Mouse (Mus musculus) CH12.LX (cell line): ENCODE measurements at regions not wholly inside any gene's neighbourhood (a gene's known extent, or its start where the extent isn't known, plus 50 kb on each side); places are given as distances from the start of the nearest gene placed in this dataset.

Source experiments
- DNase-seq: peaks from one replicate; pipeline ENCODE4 v3.0.0-alpha.2; 2013; ENCODE audit errors: extremely low read depth
- H3K27ac ChIP-seq: 2 replicates; pipeline ENCODE4 v1.5.1; 2012; ENCODE audit warnings: low read depth, mild to moderate bottlenecking, control low read depth, moderate library complexity; ENCODE audit not compliant: insufficient read depth
- H3K27me3 ChIP-seq: replicated peaks from 2 replicates; pipeline ENCODE3; 2012; ENCODE audit warnings: inconsistent platforms
- H3K36me3 ChIP-seq, 2 experiments: replicated peaks in 1 of 2; 2 replicates each; pipeline versions ENCODE3 to v1.6.1; 2012; ENCODE audit warnings: inconsistent platforms in 1 of 2, low read length in 1 of 2, mild to moderate bottlenecking in 1 of 2, mixed read lengths in 1 of 2, moderate library complexity in 1 of 2; ENCODE audit not compliant: control insufficient read depth in 1 of 2, insufficient read depth in 1 of 2
- H3K4me1 ChIP-seq, 2 experiments: 2 replicates each; pipeline ENCODE4 v1.6.1; 2012; ENCODE audit warnings: inconsistent platforms in 1 of 2, moderate library complexity in 1 of 2; ENCODE audit not compliant: insufficient read depth in 2 of 2, control insufficient read depth in 1 of 2
- H3K4me2 ChIP-seq: 2 replicates; pipeline ENCODE4 v1.6.1; 2012; ENCODE audit warnings: low read depth, mild to moderate bottlenecking, control low read depth; ENCODE audit not compliant: poor library complexity, insufficient read depth, severe bottlenecking
- H3K4me3 ChIP-seq, 3 experiments: fragments of 150-350 bp in 1 of 3; sonication (generic) in 1 of 3; replicated peaks in 1 of 3; 2 replicates each; pipeline versions ENCODE3 to v1.5.1; 2011 to 2012; ENCODE audit warnings: low read depth in 2 of 3, low read length in 2 of 3, mild to moderate bottlenecking in 2 of 3, moderate library complexity in 2 of 3, control low read depth in 1 of 3, improper control_type of control experiment in 1 of 3, inconsistent platforms in 1 of 3, mixed read lengths in 1 of 3; ENCODE audit not compliant: poor library complexity in 1 of 3
- H3K79me2 ChIP-seq: replicated peaks from 2 replicates; pipeline ENCODE4 v1.6.1; 2012; ENCODE audit warnings: mild to moderate bottlenecking, moderate library complexity; ENCODE audit not compliant: control insufficient read depth, poor library complexity, insufficient read depth, severe bottlenecking; ENCODE audit errors: extremely low read depth
- H3K9ac ChIP-seq: 2 replicates; pipeline ENCODE4 v1.6.1; 2012; ENCODE audit warnings: low read depth, mild to moderate bottlenecking, control low read depth, moderate library complexity; ENCODE audit not compliant: insufficient read depth
- H3K9me3 ChIP-seq: replicated peaks from 2 replicates; pipeline ENCODE3; 2012; ENCODE audit warnings: low read length, inconsistent platforms, mixed read lengths
- BHLHE40 ChIP-seq: IDR thresholded peaks from 2 replicates; pipeline ENCODE4 v1.6.1; 2011; ENCODE audit warnings: mild to moderate bottlenecking, low read depth, low read length, improper control_type of control experiment
- CTCF ChIP-seq, 2 experiments: IDR thresholded peaks in 1 of 2; conservative IDR thresholded peaks in 1 of 2; 2 replicates each; pipeline ENCODE4 v1.5.1; 2011 to 2012; ENCODE audit warnings: low read depth in 2 of 2, low read length in 2 of 2, improper control_type of control experiment in 1 of 2, inconsistent platforms in 1 of 2, mild to moderate bottlenecking in 1 of 2, moderate library complexity in 1 of 2
- EP300 ChIP-seq: IDR thresholded peaks from 2 replicates; pipeline ENCODE4 v1.6.1; 2011; ENCODE audit warnings: low read length, improper control_type of control experiment
- HCFC1 ChIP-seq: IDR thresholded peaks from 2 replicates; pipeline ENCODE4 v1.6.1; 2012; ENCODE audit warnings: low read depth, mild to moderate bottlenecking, inconsistent platforms, low read length, improper control_type of control experiment
- IRF4 ChIP-seq: IDR thresholded peaks from 2 replicates; pipeline ENCODE4 v1.6.1; 2014; ENCODE audit warnings: low read depth, mild to moderate bottlenecking, inconsistent platforms, low read length, improper control_type of control experiment
- JUN ChIP-seq: IDR thresholded peaks from 2 replicates; pipeline ENCODE4 v1.6.1; 2011; ENCODE audit warnings: low read depth, mild to moderate bottlenecking, low read length, improper control_type of control experiment, moderate library complexity; ENCODE audit not compliant: insufficient read depth
- PAX5 ChIP-seq: IDR thresholded peaks from 2 replicates; pipeline ENCODE4 v1.6.1; 2012; ENCODE audit warnings: low read length, inconsistent platforms, mixed read lengths
- RAD21 ChIP-seq: IDR thresholded peaks from 2 replicates; pipeline ENCODE4 v1.6.1; 2011; ENCODE audit warnings: low read depth, mild to moderate bottlenecking, low read length, improper control_type of control experiment, moderate library complexity
- RCOR1 ChIP-seq: conservative IDR thresholded peaks from 2 replicates; pipeline ENCODE4 v1.6.1; 2012; ENCODE audit warnings: low read depth, mild to moderate bottlenecking, inconsistent platforms, low read length, improper control_type of control experiment
- SMC3 ChIP-seq: IDR thresholded peaks from 2 replicates; pipeline ENCODE4 v1.6.1; 2011; ENCODE audit warnings: low read depth, low read length, improper control_type of control experiment
- UBTF ChIP-seq: IDR thresholded peaks from 2 replicates; pipeline ENCODE4 v1.6.1; 2012; ENCODE audit warnings: low read depth, mild to moderate bottlenecking, inconsistent platforms, low read length, improper control_type of control experiment, moderate library complexity
- dilution Hi-C: fragments of 300-500 bp; cut with MboI; formaldehyde crosslinking; loops from 2 replicates; pipeline ENCODE4 v1.14.3; 2020; ENCODE audit warnings: low sequenced_read_pairs; ENCODE audit not compliant: extremely low pct_unique_long_range_greater_than_20kb, extremely low pct_ligation_motif_present
- in situ Hi-C: fragments of 300-500 bp; cut with MboI; formaldehyde crosslinking; loops from 3 replicates; pipeline ENCODE4 v1.14.3; 2019; ENCODE audit warnings: low sequenced_read_pairs, low pct_ligation_motif_present, low pct_unique_long_range_greater_than_20kb, mixed read lengths

DNA sequence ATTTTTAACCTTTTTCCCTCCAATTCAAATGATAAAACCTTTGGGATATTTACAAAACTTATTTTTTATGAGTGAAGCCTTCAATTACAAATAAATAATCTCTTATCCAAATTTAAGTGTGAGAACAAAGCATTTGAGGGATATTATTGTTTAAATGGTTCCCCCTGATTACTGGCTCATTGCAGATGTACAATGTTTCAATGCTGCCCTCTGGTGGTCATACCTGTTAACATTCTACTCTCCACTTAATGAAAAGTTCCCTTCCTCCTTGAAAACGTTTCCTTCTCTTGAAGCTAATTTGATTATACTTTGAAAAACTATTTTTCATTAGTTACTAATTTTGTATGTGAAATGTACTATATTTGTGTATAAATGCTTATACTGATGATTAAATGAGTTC, 129.1 kb upstream of the Tecrl start:
- Histone ChIP-seq H3K79me2 (no peaks in the 10 kb centered on the region), H3K4me1 (no peaks in the 10 kb centered on the region), H3K9me3 (peaks cover 2% of the 10 kb centered on the region), H3K27me3 (no peaks in the 10 kb centered on the region), H3K9ac (no peak overlapping the region), H3K4me2 (no peak overlapping the region), H3K27ac (no peak overlapping the region), H3K36me3 (no peaks in the 10 kb centered on the region), H3K4me3 (no peak overlapping the region)
- in situ Hi-C loops (no loop called here), dilution Hi-C loops (no loop called here)
- TF ChIP-seq PAX5 (no peak), JUN (no peak), SMC3 (peak; percentile 4; the same call in 1 of the 2 replicates), HCFC1 (no peak), CTCF (conservative IDR thresholded peaks at IDR 0.05 in 1 of 2, IDR thresholded peaks at IDR 0.05 in 1 of 2; ENCODE audit: low read depth in 2 of 2, low read length in 2 of 2) (peak in 1 of 2 experiments; percentile 43; a peak in 2 of 4 replicates), IRF4 (no peak), UBTF (no peak), RAD21 (peak; percentile 27)
- peak; percentile 7 for DNase-seq

DNA sequence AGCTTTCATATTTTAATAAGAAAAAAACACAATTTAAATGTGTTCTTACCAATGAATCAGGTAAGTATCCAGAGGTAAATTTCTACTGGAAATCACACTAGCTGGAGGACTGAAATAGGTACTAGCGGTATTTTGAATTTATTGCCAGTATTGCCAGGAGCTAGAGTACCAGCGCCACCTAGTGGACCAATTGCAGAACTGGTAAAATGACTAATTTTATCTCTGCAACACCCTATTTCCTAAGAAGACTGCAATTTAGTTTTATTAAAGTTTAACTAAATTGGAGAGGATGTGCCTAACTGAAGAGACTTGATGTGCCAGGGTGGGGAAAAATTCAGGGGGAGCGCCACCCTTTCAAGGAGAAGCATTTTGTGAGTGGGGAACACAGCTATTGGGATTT, 85.3 kb upstream of the Tecrl start:
- DNase-seq, result peak; percentile 6

DNA sequence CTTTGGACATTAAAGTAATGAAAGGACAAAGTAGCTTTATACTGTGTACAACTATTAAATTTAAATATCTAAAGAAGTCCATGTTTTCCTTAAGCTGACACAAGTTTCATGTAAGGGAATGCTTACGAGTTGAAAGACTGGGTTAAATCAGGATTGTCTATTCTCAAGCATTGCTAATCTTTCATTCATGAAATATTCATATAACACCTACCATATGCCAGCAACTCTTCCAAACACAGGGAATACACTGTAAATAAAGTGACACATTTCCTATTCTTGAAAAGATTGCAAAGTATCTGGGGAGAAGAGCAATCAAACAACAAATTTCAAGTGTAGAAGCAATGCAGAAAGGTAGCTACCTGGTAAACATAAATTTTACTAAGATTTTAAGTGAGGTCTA, 81.5 kb upstream of the Tecrl start:
- Histone ChIP-seq H3K79me2 (no peaks in the 10 kb centered on the region), H3K4me2 (no peak overlapping the region), H3K9me3 (peaks cover 22% of the 10 kb centered on the region)
- dilution Hi-C loops, result no loop called here
- TF ChIP-seq IRF4, result no peak
- TF ChIP-seq RCOR1, result no peak
- no peak for TF ChIP-seq BHLHE40
- TF ChIP-seq, all 38 proteins: peak for 0
- H3K27me3 ChIP-seq, result no peaks in the 10 kb centered on the region
- H3K36me3 ChIP-seq, result no peaks in the 10 kb centered on the region
- H3K27ac ChIP-seq, result no peak overlapping the region
- no peaks in the 10 kb centered on the region for H3K4me1 ChIP-seq
- H3K4me3 ChIP-seq, result no peak overlapping the region
- no peak for DNase-seq
- H3K9ac ChIP-seq, result no peak overlapping the region
- in situ Hi-C loops, result no loop called here

More for the DNA sequence above, 85.3 kb upstream of the Tecrl start:
- peak; percentile 79 for TF ChIP-seq RAD21
- no peak for TF ChIP-seq EP300
- TF ChIP-seq SMC3, result peak; percentile 53
- peak; percentile 17 to 72; a peak in 2 of 4 replicates for TF ChIP-seq CTCF (conservative IDR thresholded peaks at IDR 0.05 in 1 of 2, IDR thresholded peaks at IDR 0.05 in 1 of 2; ENCODE audit: low read depth in 2 of 2, low read length in 2 of 2)
- TF ChIP-seq, all 38 proteins: peak for 3
- no peak overlapping the region for H3K4me3 ChIP-seq
- no peaks in the 10 kb centered on the region for H3K27me3 ChIP-seq
- H3K27ac ChIP-seq, result no peak overlapping the region
- no peak overlapping the region for H3K4me2 ChIP-seq
- no peaks in the 10 kb centered on the region for H3K36me3 ChIP-seq
- peaks cover 16% of the 10 kb centered on the region for H3K9me3 ChIP-seq
- in situ Hi-C loops, result no loop called here
- no peak overlapping the region for H3K9ac ChIP-seq
- H3K79me2 ChIP-seq, result no peaks in the 10 kb centered on the region
- dilution Hi-C loops, result no loop called here
- no peaks in the 10 kb centered on the region for H3K4me1 ChIP-seq
